Mouse (Mus musculus) heart, embryonic 12.5 days (tissue): Measurements from ENCODE around the gene Nyap1. TPM values are rescaled to one million over a fixed set of nuclear protein-coding genes. Genes with fewer than 3 reads are reported as not detected.
A peak's percentile ranks its signal among the peaks of the same experiment; 100 is the strongest.

Experiments
- ATAC-seq: fragments of 200-750 bp; cut with Nextera tagmentation; 2 replicates; pipeline ENCODE4 v1.8.0; 2017; ENCODE audit warnings: moderate TSS enrichment, moderate library complexity; ENCODE audit not compliant: insufficient number of reproducible peaks, low FRiP score
- H3K27ac ChIP-seq: fragments of 300-500 bp; sonication (generic); 2 replicates; pipeline ENCODE4 v1.5.1; 2016; ENCODE audit warnings: mild to moderate bottlenecking, moderate library complexity; ENCODE audit not compliant: poor library complexity, severe bottlenecking
- H3K27me3 ChIP-seq: fragments of 300-500 bp; sonication (generic); replicated peaks from 2 replicates; pipeline ENCODE4 v1.6.1; 2016; ENCODE audit warnings: mild to moderate bottlenecking, moderate library complexity
- H3K36me3 ChIP-seq: fragments of 300-500 bp; sonication (generic); 2 replicates; pipeline ENCODE4 v1.6.1; 2016; ENCODE audit warnings: mild to moderate bottlenecking, moderate library complexity
- H3K4me1 ChIP-seq: fragments of 300-500 bp; sonication (generic); replicated peaks from 2 replicates; pipeline ENCODE4 v1.6.1; 2016; ENCODE audit warnings: mild to moderate bottlenecking
- H3K4me2 ChIP-seq: fragments of 300-500 bp; sonication (generic); 2 replicates; pipeline ENCODE4 v1.6.1; 2016; ENCODE audit warnings: mild to moderate bottlenecking, moderate library complexity
- H3K4me3 ChIP-seq: fragments of 300-500 bp; sonication (generic); 2 replicates; pipeline ENCODE4 v1.5.1; 2016; ENCODE audit warnings: mild to moderate bottlenecking
- H3K9ac ChIP-seq: fragments of 300-500 bp; sonication (generic); 2 replicates; pipeline ENCODE4 v1.6.1; 2016; ENCODE audit warnings: mild to moderate bottlenecking, moderate library complexity
- H3K9me3 ChIP-seq: fragments of 300-500 bp; sonication (generic); replicated peaks from 2 replicates; pipeline ENCODE4 v1.6.1; 2016; ENCODE audit warnings: mild to moderate bottlenecking, moderate library complexity
- WGBS: fragments of 180-500 bp; shearing (Covaris S2); methylation state at CpG from one replicate; pipeline ENCODE4 v1.1.7; 2016; 5-methylcytosine and 5-hydroxymethylcytosine counted together
- polyA plus RNA-seq: library from polyadenylated mRNA; unstranded; fragments of >200 nt; fragmentation: Nextera tagmentation; extraction: Ambion mirVana; gene quantifications from 2 replicates; pipeline ENCODE4 v1.2.1, GENCODE M21; 2016

Gene Nyap1
- polyA plus RNA-seq, 1 experiment from 2014 or later = 1.7 TPM

- 64% methylated on average over 8 of the region's 8 CpGs for WGBS
- no peak overlapping the region for H3K4me3 ChIP-seq
- H3K4me2 ChIP-seq = no peak overlapping the region
- H3K36me3 ChIP-seq = no peaks in the 10 kb centered on the region
- no peaks in the 10 kb centered on the region for H3K9me3 ChIP-seq
- 0 out of 2 replicates have a peak, but pooled peaks cover 2% of the 10 kb centered on the region for H3K27me3 ChIP-seq
- 0 out of 2 replicates have a peak overlapping the region, but pooled peaks have one; percentile 11 for H3K27ac ChIP-seq
- no peak for ATAC-seq
- peaks cover 17% of the 10 kb centered on the region for H3K4me1 ChIP-seq
- H3K9ac ChIP-seq = no peak overlapping the region
Measured at GRCm38 (mm10) chr5:137718020-137718790, 23.2 kb downstream of the Nyap1 start.

GRCm38 (mm10) chr5:137715685-137716084 is 25.7 kb downstream of the Nyap1 start:
- 70% methylated on average over 8 of the region's 8 CpGs for WGBS
- Histone ChIP-seq H3K36me3 (no peaks in the 10 kb centered on the region), H3K27ac (no peak overlapping the region), H3K27me3 (no peaks in the 10 kb centered on the region), H3K4me1 (peaks cover 16% of the 10 kb centered on the region), H3K9me3 (no peaks in the 10 kb centered on the region), H3K4me2 (no peak overlapping the region), H3K9ac (no peak overlapping the region), H3K4me3 (no peak overlapping the region)
- ATAC-seq = no peak

GRCm38 (mm10) chr5:137713454-137713853 is 28.0 kb downstream of the Nyap1 start:
- H3K4me3 ChIP-seq = no peak overlapping the region
- H3K27ac ChIP-seq = no peak overlapping the region
- H3K36me3 ChIP-seq = no peaks in the 10 kb centered on the region
- no peaks in the 10 kb centered on the region for H3K9me3 ChIP-seq
- 81% methylated on average over 5 of the region's 5 CpGs for WGBS
- ATAC-seq = no peak
- H3K4me1 ChIP-seq = peaks cover under 1% of the 10 kb centered on the region
- no peaks in the 10 kb centered on the region for H3K27me3 ChIP-seq
- no peak overlapping the region for H3K4me2 ChIP-seq
- no peak overlapping the region for H3K9ac ChIP-seq

GRCm38 (mm10) chr5:137706913-137707633 is 34.3 kb downstream of the Nyap1 start:
- H3K4me1 ChIP-seq = peaks cover 9% of the 10 kb centered on the region
- H3K4me3 ChIP-seq = no peak overlapping the region
- 60% methylated on average over 12 of the region's 12 CpGs for WGBS
- peak; percentile 39; the same call in 1 of the 2 replicates for ATAC-seq
- H3K27me3 ChIP-seq = no peaks in the 10 kb centered on the region
- H3K27ac ChIP-seq = no peak overlapping the region
- H3K36me3 ChIP-seq = no peaks in the 10 kb centered on the region
- H3K4me2 ChIP-seq = no peak overlapping the region
- no peak overlapping the region for H3K9ac ChIP-seq
- H3K9me3 ChIP-seq = no peaks in the 10 kb centered on the region

- Histone ChIP-seq H3K27ac (no peak overlapping the region), H3K9me3 (no peaks in the 10 kb centered on the region), H3K36me3 (no peaks in the 10 kb centered on the region), H3K9ac (0 out of 2 replicates have a peak overlapping the region, but pooled peaks have one; percentile 45), H3K4me1 (peaks cover 10% of the 10 kb centered on the region), H3K27me3 (no peaks in the 10 kb centered on the region), H3K4me3 (no peak overlapping the region), H3K4me2 (no peak overlapping the region)
- 56% methylated on average over 6 of the region's 6 CpGs for WGBS
- no peak for ATAC-seq
Measured at GRCm38 (mm10) chr5:137705242-137705641, 36.2 kb downstream of the Nyap1 start.

GRCm38 (mm10) chr5:137699850-137700249 is 41.6 kb downstream of the Nyap1 start:
- ATAC-seq = no peak
- H3K27ac ChIP-seq = no peak overlapping the region
- no peak overlapping the region for H3K4me3 ChIP-seq
- no peak overlapping the region for H3K4me2 ChIP-seq
- peaks cover 11% of the 10 kb centered on the region; the same call in 1 of the 2 replicates for H3K4me1 ChIP-seq
- H3K27me3 ChIP-seq = no peaks in the 10 kb centered on the region
- no peaks in the 10 kb centered on the region for H3K9me3 ChIP-seq
- H3K36me3 ChIP-seq = no peaks in the 10 kb centered on the region
- WGBS = 38% methylated on average over 2 of the region's 2 CpGs
- no peak overlapping the region for H3K9ac ChIP-seq

- no peak overlapping the region for H3K4me3 ChIP-seq
- H3K9me3 ChIP-seq = no peaks in the 10 kb centered on the region
- no peaks in the 10 kb centered on the region for H3K27me3 ChIP-seq
- no peak overlapping the region for H3K9ac ChIP-seq
- H3K27ac ChIP-seq = no peak overlapping the region
- WGBS = 48% methylated on average over 3 of the region's 3 CpGs
- no peaks in the 10 kb centered on the region for H3K36me3 ChIP-seq
- ATAC-seq = no peak
- no peak overlapping the region for H3K4me2 ChIP-seq
- H3K4me1 ChIP-seq = peaks cover 11% of the 10 kb centered on the region; the same call in 1 of the 2 replicates
Measured at GRCm38 (mm10) chr5:137699080-137699479, 42.3 kb downstream of the Nyap1 start.

GRCm38 (mm10) chr5:137695930-137696329 is 45.5 kb downstream of the Nyap1 start:
- Histone ChIP-seq H3K4me1 (peaks cover 11% of the 10 kb centered on the region; the same call in 1 of the 2 replicates), H3K4me3 (no peak overlapping the region), H3K36me3 (no peaks in the 10 kb centered on the region), H3K9ac (no peak overlapping the region), H3K4me2 (no peak overlapping the region), H3K27me3 (no peaks in the 10 kb centered on the region), H3K27ac (no peak overlapping the region), H3K9me3 (no peaks in the 10 kb centered on the region)
- WGBS = 81% methylated on average over 4 of the region's 4 CpGs
- ATAC-seq = no peak

GRCm38 (mm10) chr5:137694796-137695195 is 46.6 kb downstream of the Nyap1 start:
- 86% methylated on average over 3 of the region's 3 CpGs for WGBS
- ATAC-seq = no peak
- Histone ChIP-seq H3K27ac (no peak overlapping the region), H3K27me3 (no peaks in the 10 kb centered on the region), H3K4me1 (peaks cover 12% of the 10 kb centered on the region), H3K4me2 (no peak overlapping the region), H3K36me3 (no peaks in the 10 kb centered on the region), H3K9ac (no peak overlapping the region), H3K9me3 (no peaks in the 10 kb centered on the region), H3K4me3 (no peak overlapping the region)

- WGBS = 67% methylated on average over 1 of the region's 1 CpGs
- Histone ChIP-seq H3K4me2 (no peak overlapping the region), H3K9me3 (no peaks in the 10 kb centered on the region), H3K27ac (no peak overlapping the region), H3K4me1 (peaks cover 5% of the 10 kb centered on the region; the same call in 1 of the 2 replicates), H3K27me3 (no peaks in the 10 kb centered on the region), H3K9ac (no peak overlapping the region), H3K4me3 (no peak overlapping the region), H3K36me3 (no peaks in the 10 kb centered on the region)
- no peak for ATAC-seq
Measured at GRCm38 (mm10) chr5:137691881-137692280, 49.5 kb downstream of the Nyap1 start.

- no peak overlapping the region; the same call in 1 of the 2 replicates for H3K9ac ChIP-seq
- no peaks in the 10 kb centered on the region for H3K36me3 ChIP-seq
- peak overlapping the region; percentile 51 for H3K27ac ChIP-seq
- no peak overlapping the region for H3K4me3 ChIP-seq
- ATAC-seq = no peak
- 35% methylated on average over 9 of the region's 9 CpGs for WGBS
- no peaks in the 10 kb centered on the region for H3K9me3 ChIP-seq
- H3K27me3 ChIP-seq = no peaks in the 10 kb centered on the region
- H3K4me2 ChIP-seq = 0 out of 2 replicates have a peak overlapping the region, but pooled peaks have one; percentile 32
- H3K4me1 ChIP-seq = peaks cover 6% of the 10 kb centered on the region; the same call in 1 of the 2 replicates
Measured at GRCm38 (mm10) chr5:137690531-137690930, 50.9 kb downstream of the Nyap1 start.
